Mouse (Mus musculus) midbrain, embryonic 14.5 days (tissue): ENCODE measurements around the gene Gimap9. TPM values are rescaled to one million over a fixed set of nuclear protein-coding genes. Genes with fewer than 3 reads are reported as not detected.

Experiments
- ATAC-seq: fragments of 200-750 bp; cut with Nextera tagmentation; 2 replicates; pipeline ENCODE4 v1.8.0; 2017; ENCODE audit warnings: moderate number of reproducible peaks, moderate library complexity; ENCODE audit not compliant: low FRiP score, low TSS enrichment
- DNase-seq: peaks from one replicate; pipeline ENCODE4 v3.0.0-alpha.2; 2015
- H3K27ac ChIP-seq: fragments of 300-500 bp; sonication (generic); replicated peaks from 2 replicates; pipeline ENCODE4 v1.5.1; 2014; ENCODE audit warnings: mild to moderate bottlenecking, low read depth, low read length, moderate library complexity
- H3K27me3 ChIP-seq: fragments of 300-500 bp; sonication (generic); 2 replicates; pipeline ENCODE4 v1.6.1; 2014; ENCODE audit warnings: low read length, control low read depth, mixed read lengths; ENCODE audit not compliant: control insufficient read depth, insufficient read depth
- H3K36me3 ChIP-seq: fragments of 300-500 bp; sonication (generic); 2 replicates; pipeline ENCODE4 v1.6.1; 2014; ENCODE audit warnings: low read length, control low read depth; ENCODE audit not compliant: control insufficient read depth, insufficient read depth
- H3K4me1 ChIP-seq: fragments of 300-500 bp; sonication (generic); 2 replicates; pipeline ENCODE4 v1.6.1; 2014; ENCODE audit warnings: mild to moderate bottlenecking, antibody characterized with exemption, low read length, control low read depth; ENCODE audit not compliant: control insufficient read depth, insufficient read depth
- H3K4me2 ChIP-seq: fragments of 300-500 bp; sonication (generic); 2 replicates; pipeline ENCODE4 v1.6.1; 2014; ENCODE audit warnings: mild to moderate bottlenecking, low read length, moderate library complexity
- H3K4me3 ChIP-seq: fragments of 300-500 bp; sonication (generic); replicated peaks from 2 replicates; pipeline ENCODE4 v1.5.1; 2014; ENCODE audit warnings: low read depth, low read length
- H3K9ac ChIP-seq: fragments of 300-500 bp; sonication (generic); replicated peaks from 2 replicates; pipeline ENCODE4 v1.6.1; 2014; ENCODE audit warnings: mild to moderate bottlenecking, low read length, moderate library complexity
- H3K9me3 ChIP-seq: fragments of 300-500 bp; sonication (generic); 2 replicates; pipeline ENCODE4 v1.6.1; 2016; ENCODE audit warnings: low read length, control low read depth, mixed read lengths; ENCODE audit not compliant: control insufficient read depth
- WGBS: fragments of 180-500 bp; shearing (Covaris S2); extraction: QIAGEN DNeasy Blood & Tissue Kit; methylation state at CpG from one replicate; pipeline ENCODE4 v1.1.7; 2014; 5-methylcytosine and 5-hydroxymethylcytosine counted together
- polyA plus RNA-seq: library from polyadenylated mRNA; unstranded; fragments of >200 nt; fragmentation: Nextera tagmentation; extraction: Ambion mirVana; gene quantifications from 2 replicates; pipeline ENCODE4 v1.2.1, GENCODE M21; 2014

Gimap9 gene
- polyA plus RNA-seq, 1 experiment from 2014 or later: 2.1 TPM

DNA sequence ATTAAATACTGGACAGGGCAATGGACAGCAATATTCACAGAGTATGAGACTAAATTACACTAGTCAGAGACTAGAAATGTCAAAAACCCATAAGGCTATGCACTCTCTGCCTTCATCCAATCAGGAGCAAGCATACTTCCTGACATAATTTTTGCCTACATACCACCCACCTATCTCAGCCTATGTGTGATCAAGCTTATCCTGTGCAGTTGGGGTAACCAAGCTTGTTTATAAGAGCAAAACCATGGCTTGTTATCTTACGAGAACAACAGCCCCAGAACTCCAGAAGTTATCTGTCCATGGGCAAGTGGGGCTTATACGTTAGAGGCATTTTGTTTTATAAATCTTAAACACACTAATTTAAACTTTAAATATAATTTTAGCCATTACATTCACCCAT, 40.8 kb upstream of the Gimap9 start:
- Histone ChIP-seq H3K4me3 (no peak overlapping the region), H3K27ac (no peak overlapping the region), H3K9me3 (no peaks in the 10 kb centered on the region), H3K9ac (no peak overlapping the region), H3K4me1 (no peaks in the 10 kb centered on the region), H3K4me2 (no peak overlapping the region), H3K27me3 (no peaks in the 10 kb centered on the region), H3K36me3 (no peaks in the 10 kb centered on the region)
- ATAC-seq (no peak), DNase-seq (no peak)
- 88% methylated on average over 2 of the region's 2 CpGs for WGBS

GRCm38 (mm10) chr6:48636515-48636914, 39.4 kb upstream of the Gimap9 start:
- H3K36me3 ChIP-seq: no peaks in the 10 kb centered on the region
- no peak overlapping the region for H3K4me3 ChIP-seq
- no peak for DNase-seq
- H3K9ac ChIP-seq: no peak overlapping the region
- H3K4me2 ChIP-seq: no peak overlapping the region
- 52% methylated on average over 6 of the region's 6 CpGs for WGBS
- no peaks in the 10 kb centered on the region for H3K27me3 ChIP-seq
- ATAC-seq: no peak
- no peaks in the 10 kb centered on the region for H3K9me3 ChIP-seq
- H3K27ac ChIP-seq: no peak overlapping the region
- no peaks in the 10 kb centered on the region for H3K4me1 ChIP-seq

- no peak overlapping the region for H3K9ac ChIP-seq
- H3K4me1 ChIP-seq: no peaks in the 10 kb centered on the region
- H3K9me3 ChIP-seq: no peaks in the 10 kb centered on the region
- H3K4me2 ChIP-seq: no peak overlapping the region
- no peaks in the 10 kb centered on the region for H3K36me3 ChIP-seq
- no peak overlapping the region for H3K4me3 ChIP-seq
- H3K27ac ChIP-seq: no peak overlapping the region
- ATAC-seq (no peak), DNase-seq (no peak)
- H3K27me3 ChIP-seq: no peaks in the 10 kb centered on the region
- WGBS: 63% methylated on average over 6 of the region's 6 CpGs
Measured at GRCm38 (mm10) chr6:48637811-48638500, 38.0 kb upstream of the Gimap9 start.

GRCm38 (mm10) chr6:48638553-48638952, 37.4 kb upstream of the Gimap9 start:
- Histone ChIP-seq H3K36me3 (no peaks in the 10 kb centered on the region), H3K27me3 (no peaks in the 10 kb centered on the region), H3K9me3 (no peaks in the 10 kb centered on the region), H3K9ac (no peak overlapping the region), H3K27ac (no peak overlapping the region), H3K4me1 (no peaks in the 10 kb centered on the region), H3K4me2 (no peak overlapping the region), H3K4me3 (no peak overlapping the region)
- no peak for ATAC-seq
- WGBS: 88% methylated on average over 2 of the region's 2 CpGs
- no peak for DNase-seq

GRCm38 (mm10) chr6:48641391-48641790, 34.5 kb upstream of the Gimap9 start:
- ATAC-seq: no peak
- H3K36me3 ChIP-seq: no peaks in the 10 kb centered on the region
- 80% methylated on average over 6 of the region's 6 CpGs for WGBS

GRCm38 (mm10) chr6:48642764-48643292, 33.1 kb upstream of the Gimap9 start:
- Histone ChIP-seq H3K36me3 (no peaks in the 10 kb centered on the region), H3K9ac (no peak overlapping the region), H3K4me2 (no peak overlapping the region), H3K27ac (no peak overlapping the region), H3K9me3 (no peaks in the 10 kb centered on the region), H3K4me1 (no peaks in the 10 kb centered on the region), H3K27me3 (no peaks in the 10 kb centered on the region), H3K4me3 (no peak overlapping the region)
- 22% methylated on average over 4 of the region's 4 CpGs for WGBS
- ATAC-seq (no peak), DNase-seq (peak; percentile 90)

More at GRCm38 (mm10) chr6:48641391-48641790, 34.5 kb upstream of the Gimap9 start:
- DNase-seq: no peak
- no peak overlapping the region for H3K9ac ChIP-seq
- H3K4me3 ChIP-seq: no peak overlapping the region
- H3K9me3 ChIP-seq: no peaks in the 10 kb centered on the region
- H3K4me2 ChIP-seq: no peak overlapping the region
- no peaks in the 10 kb centered on the region for H3K27me3 ChIP-seq
- H3K27ac ChIP-seq: no peak overlapping the region
- no peaks in the 10 kb centered on the region for H3K4me1 ChIP-seq

DNA sequence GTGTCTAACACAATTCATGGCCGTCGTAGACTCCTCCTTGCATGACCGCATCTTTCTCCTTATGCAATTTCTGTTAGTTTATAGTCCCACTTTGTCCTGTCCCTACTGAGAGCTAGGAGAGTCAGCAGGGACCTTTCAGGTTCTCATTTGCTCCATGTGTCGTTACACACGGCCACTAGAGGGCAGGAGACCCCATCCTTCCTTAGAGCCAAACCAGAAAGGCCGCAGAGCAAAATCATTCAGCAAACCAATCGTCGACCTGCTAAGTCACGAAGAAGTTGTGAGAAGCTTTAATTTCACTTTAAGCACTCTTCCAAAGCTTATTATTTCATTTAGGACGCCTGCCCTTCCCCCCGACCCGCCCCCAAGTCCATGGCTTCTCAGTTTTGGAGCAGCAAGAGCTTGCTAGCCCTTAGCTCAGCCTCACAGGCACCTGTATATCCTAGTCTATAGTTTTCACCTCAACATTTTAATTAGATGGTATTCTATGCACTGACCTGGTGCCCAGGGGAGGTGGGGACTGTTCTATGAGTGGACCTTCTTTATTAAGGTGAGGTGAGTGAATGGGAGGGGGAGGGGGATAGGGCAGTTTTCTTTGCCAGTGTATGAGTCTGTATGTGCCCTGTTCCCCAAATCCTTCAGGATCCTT, 30.1 kb upstream of the Gimap9 start:
- WGBS: 14% methylated on average over 12 of the region's 12 CpGs
- H3K4me1 ChIP-seq: no peaks in the 10 kb centered on the region

GRCm38 (mm10) chr6:48646309-48646690, 29.6 kb upstream of the Gimap9 start:
- H3K4me3 ChIP-seq: no peak overlapping the region
- DNase-seq (no peak), ATAC-seq (no peak)
- H3K27me3 ChIP-seq: no peaks in the 10 kb centered on the region
- H3K36me3 ChIP-seq: no peaks in the 10 kb centered on the region
- no peak overlapping the region for H3K9ac ChIP-seq
- WGBS: 85% methylated on average over 4 of the region's 4 CpGs
- no peaks in the 10 kb centered on the region for H3K4me1 ChIP-seq
- H3K27ac ChIP-seq: no peak overlapping the region
- no peak overlapping the region for H3K4me2 ChIP-seq
- H3K9me3 ChIP-seq: no peaks in the 10 kb centered on the region

More for the DNA sequence above, 30.1 kb upstream of the Gimap9 start:
- H3K9me3 ChIP-seq: no peaks in the 10 kb centered on the region
- H3K27me3 ChIP-seq: no peaks in the 10 kb centered on the region
- DNase-seq (peak; percentile 88), ATAC-seq (no peak)
- H3K9ac ChIP-seq: no peak overlapping the region
- no peak overlapping the region for H3K4me3 ChIP-seq
- H3K36me3 ChIP-seq: no peaks in the 10 kb centered on the region
- no peak overlapping the region for H3K4me2 ChIP-seq
- no peak overlapping the region for H3K27ac ChIP-seq

- no peak within 1 kb of the TSS for H3K27ac ChIP-seq
- H3K36me3 ChIP-seq: no peaks in the 10 kb centered on the region
- DNase-seq (no peak), ATAC-seq (no peak)
- 46% methylated on average over 3 of the region's 3 CpGs for WGBS
- no peaks in the 10 kb centered on the region for H3K9me3 ChIP-seq
- H3K4me3 ChIP-seq: no peak within 1 kb of the TSS
- H3K9ac ChIP-seq: no peak within 1 kb of the TSS
- H3K27me3 ChIP-seq: no peaks in the 10 kb centered on the region
- no peak within 1 kb of the TSS for H3K4me2 ChIP-seq
- H3K4me1 ChIP-seq: no peaks in the 10 kb centered on the region
Measured at GRCm38 (mm10) chr6:48646995-48647394, 28.9 kb upstream of the Gimap9 start, which contains the start of gene Gimap8. Gimap8 (plus strand) TSS chr6:48647234.
